Mouse (Mus musculus) hindbrain, embryonic 10.5 days (tissue): ENCODE measurements around the gene Ear6. TPM values are rescaled to one million over a fixed set of nuclear protein-coding genes. Genes with fewer than 3 reads are reported as not detected.

Experiments used
- DNase-seq: peaks from one replicate; pipeline ENCODE4 v3.0.0-alpha.2; 2017; ENCODE audit warnings: low spot score
- H3K27ac ChIP-seq: fragments of 300-500 bp; sonication (generic); 2 replicates; pipeline ENCODE4 v1.5.1; 2016; ENCODE audit warnings: mild to moderate bottlenecking, moderate library complexity
- H3K27me3 ChIP-seq: fragments of 300-500 bp; sonication (generic); 2 replicates; pipeline ENCODE4 v1.6.1; 2016; ENCODE audit warnings: mild to moderate bottlenecking; ENCODE audit not compliant: poor library complexity, insufficient read depth, severe bottlenecking
- H3K36me3 ChIP-seq: fragments of 300-500 bp; sonication (generic); 2 replicates; pipeline ENCODE4 v1.6.1; 2016; ENCODE audit warnings: mild to moderate bottlenecking, moderate library complexity
- H3K4me1 ChIP-seq: fragments of 300-500 bp; sonication (generic); replicated peaks from 2 replicates; pipeline ENCODE4 v1.6.1; 2016; ENCODE audit warnings: mild to moderate bottlenecking
- H3K4me3 ChIP-seq: fragments of 300-500 bp; sonication (generic); 2 replicates; pipeline ENCODE4 v1.5.1; 2016; ENCODE audit warnings: mild to moderate bottlenecking, moderate library complexity
- H3K9me3 ChIP-seq: fragments of 300-500 bp; sonication (generic); 2 replicates; pipeline ENCODE4 v1.6.1; 2016; ENCODE audit warnings: mild to moderate bottlenecking, moderate library complexity
- WGBS: fragments of 180-500 bp; shearing (Covaris S2); methylation state at CpG from one replicate; pipeline ENCODE4 v1.1.7; 2016; 5-methylcytosine and 5-hydroxymethylcytosine counted together
- polyA plus RNA-seq: library from polyadenylated mRNA; unstranded; fragments of >200 nt; fragmentation: Nextera tagmentation; extraction: Ambion mirVana; gene quantifications from 2 replicates; pipeline ENCODE4 v1.2.1, GENCODE M21; 2016

Gene Ear6
- polyA plus RNA-seq, 1 experiment from 2014 or later, result not detected

- H3K9me3 ChIP-seq, result no peaks in the 10 kb centered on the region
- no peaks in the 10 kb centered on the region for H3K4me1 ChIP-seq
- no peak overlapping the region for H3K4me3 ChIP-seq
- 89% methylated on average over 1 of the region's 1 CpGs for WGBS
- no peaks in the 10 kb centered on the region for H3K27me3 ChIP-seq
- no peak overlapping the region for H3K27ac ChIP-seq
- H3K36me3 ChIP-seq, result peaks cover 8% of the 10 kb centered on the region; the same call in 1 of the 2 replicates
- no peak for DNase-seq
Measured at GRCm38 (mm10) chr14:51899351-51899750, 45.9 kb downstream of the Ear6 start.

- 64% methylated on average over 9 of the region's 9 CpGs for WGBS
- DNase-seq, result peak; percentile 83
- H3K27ac ChIP-seq, result no peak overlapping the region
Measured at GRCm38 (mm10) chr14:51902806-51903710, 49.6 kb downstream of the Ear6 start.

DNA sequence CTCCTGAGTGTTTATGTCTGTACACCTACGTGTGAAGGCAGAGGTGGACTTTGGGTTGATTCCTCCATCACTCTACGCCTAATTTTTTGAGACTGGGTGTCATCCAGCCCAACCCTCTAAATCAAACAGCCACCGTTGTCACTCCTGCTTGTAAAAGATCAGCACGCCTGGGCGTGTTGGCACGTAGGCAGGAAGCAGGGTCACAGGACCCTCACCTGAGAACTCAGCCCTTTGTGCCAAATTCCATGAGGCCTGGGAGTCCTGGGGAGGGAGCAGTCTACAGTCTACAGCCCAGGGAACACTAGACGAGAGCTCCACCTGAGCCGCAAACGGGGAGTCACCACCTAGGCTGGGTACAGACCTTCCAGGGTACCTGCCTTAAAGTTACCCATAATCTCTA is 50.3 kb downstream of the Ear6 start:
- Histone ChIP-seq H3K9me3 (no peaks in the 10 kb centered on the region), H3K36me3 (no peaks in the 10 kb centered on the region), H3K27me3 (no peaks in the 10 kb centered on the region), H3K27ac (no peak overlapping the region), H3K4me1 (peaks cover 8% of the 10 kb centered on the region; the same call in 1 of the 2 replicates), H3K4me3 (no peak overlapping the region)
- WGBS, result 90% methylated on average over 9 of the region's 9 CpGs
- DNase-seq, result no peak

More at GRCm38 (mm10) chr14:51902806-51903710, 49.6 kb downstream of the Ear6 start:
- Histone ChIP-seq H3K27me3 (no peaks in the 10 kb centered on the region), H3K36me3 (no peaks in the 10 kb centered on the region), H3K4me1 (peaks cover 8% of the 10 kb centered on the region; the same call in 1 of the 2 replicates), H3K9me3 (no peaks in the 10 kb centered on the region), H3K4me3 (no peak overlapping the region)

Other genes starting within 250 kb of the Ear6 start
- not detected in 2 replicates for gene Gm17078, start 242.4 kb upstream of the Ear6 start, polyA plus RNA-seq
- gene Gm4181, start 218.0 kb upstream of the Ear6 start, polyA plus RNA-seq, result not detected in 2 replicates
- not detected in 2 replicates for gene Gm17079, start 158.2 kb upstream of the Ear6 start, polyA plus RNA-seq
- gene Gm5800, start 136.5 kb upstream of the Ear6 start, polyA plus RNA-seq, result not detected in 2 replicates
- not detected in 2 replicates for gene Ang4, start 80.1 kb upstream of the Ear6 start, polyA plus RNA-seq
- gene AY358078, start 53.7 kb upstream of the Ear6 start, polyA plus RNA-seq, result not detected in 2 replicates
- gene Mettl17, start 31.1 kb downstream of the Ear6 start, polyA plus RNA-seq, result 42.6 and 48.1 TPM in 2 replicates
- gene Slc39a2, start 39.2 kb downstream of the Ear6 start, polyA plus RNA-seq, result 0.46 and 0.99 TPM in 2 replicates
- 10.0 and 16.1 TPM in 2 replicates for gene Ndrg2, start 60.5 kb downstream of the Ear6 start, polyA plus RNA-seq
- gene Tppp2, start 64.7 kb downstream of the Ear6 start, polyA plus RNA-seq, result not detected in 2 replicates
- gene Rnase13, start 69.1 kb downstream of the Ear6 start, polyA plus RNA-seq, result not detected in 2 replicates
- gene Arhgef40, start 131.0 kb downstream of the Ear6 start, polyA plus RNA-seq, result 100 and 106 TPM in 2 replicates
- gene Tmem253, start 162.0 kb downstream of the Ear6 start, polyA plus RNA-seq, result 0.80 and 1.0 TPM in 2 replicates
- 74.3 and 83.6 TPM in 2 replicates for gene Zfp219, start 167.0 kb downstream of the Ear6 start, polyA plus RNA-seq
- not detected in 2 replicates for gene Olfr221, start 188.8 kb downstream of the Ear6 start, polyA plus RNA-seq